Mouse (Mus musculus): ENCODE measurements around the gene Fancc. TPM values are rescaled to one million over a fixed set of nuclear protein-coding genes. Genes with fewer than 3 reads are reported as not detected.
A peak's percentile ranks its signal among the peaks of the same experiment; 100 is the strongest.

Gene Fancc
- polyA plus RNA-seq, 1 experiment from 2014 or later: 23.7 TPM

DNA sequence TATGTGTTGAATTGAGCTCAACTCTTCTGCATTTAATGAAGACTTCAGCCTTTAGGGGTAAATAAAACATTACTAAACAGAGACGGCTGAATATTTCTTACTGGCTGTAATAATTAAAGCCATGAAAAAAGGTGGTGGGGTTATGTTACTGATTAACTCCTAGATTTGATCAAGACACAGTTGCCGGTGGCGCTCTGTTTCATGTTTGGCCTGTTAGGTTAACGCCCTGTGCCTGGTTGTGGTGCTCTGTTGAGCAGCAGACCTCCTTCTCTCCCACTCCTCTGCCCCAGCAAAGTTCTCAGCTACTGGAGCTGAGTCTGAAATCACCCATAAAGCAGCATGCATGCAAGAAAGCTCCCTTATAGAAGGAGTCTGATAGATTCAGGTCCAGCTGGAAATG is 228.7 kb downstream of the Fancc start:
- ATAC-seq (ENCODE audit: insufficient number of reproducible peaks, insufficient read depth, low FRiP score, low TSS enrichment): no peak
- Histone ChIP-seq H3K36me3 (peaks cover 3% of the 10 kb centered on the region; the same call in 1 of the 2 replicates), H3K27ac (peak overlapping the region; percentile 70; the same call in 1 of the 2 replicates), H3K4me2 (replicated peaks) (no peak overlapping the region), H3K9ac (no peak overlapping the region), H3K4me3 (no peak overlapping the region), H3K27me3 (no peaks in the 10 kb centered on the region), H3K4me1 (peaks cover 63% of the 10 kb centered on the region), H3K9me3 (no peaks in the 10 kb centered on the region)
- 43% methylated on average over 4 of the region's 4 CpGs for WGBS

DNA sequence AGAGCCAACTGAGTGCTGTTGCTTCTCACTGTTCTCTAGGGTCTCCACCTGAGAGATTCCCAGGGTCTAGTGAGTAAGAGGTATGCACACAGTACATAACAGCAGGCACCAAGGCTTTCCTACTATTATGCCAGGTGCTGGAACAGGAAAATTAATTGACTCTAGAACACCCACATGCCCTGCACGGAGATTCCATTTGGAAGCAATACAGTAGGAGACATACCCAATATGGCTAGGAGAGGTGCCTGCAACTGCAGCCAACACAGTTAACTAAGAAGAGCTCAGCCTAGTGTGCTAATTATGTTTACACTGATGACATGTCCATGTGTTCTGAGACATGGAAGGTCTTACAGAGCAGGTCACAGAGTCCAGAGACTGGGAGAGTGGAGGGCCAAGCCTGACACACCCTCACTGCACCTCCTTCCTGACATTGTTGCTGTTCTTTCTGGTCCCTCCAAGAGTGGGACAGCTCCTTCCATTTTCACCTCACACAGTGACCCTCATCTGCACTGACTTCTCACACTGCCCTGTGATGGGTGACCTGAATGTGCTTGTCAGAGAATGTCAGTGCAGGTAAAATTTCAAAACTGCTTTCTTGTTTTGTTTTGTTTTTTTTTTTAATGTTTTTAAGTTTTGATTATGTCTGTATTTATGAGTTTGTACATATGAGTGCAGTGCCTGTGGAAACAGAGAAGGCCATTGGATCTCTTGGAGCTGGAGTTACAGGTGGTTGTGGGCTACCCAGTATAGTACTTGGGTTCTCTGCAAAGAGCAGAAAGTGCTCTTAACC is 234.7 kb downstream of the Fancc start:
- Histone ChIP-seq H3K4me2 (replicated peaks) (no peak overlapping the region), H3K4me3 (no peak overlapping the region), H3K9me3 (no peaks in the 10 kb centered on the region), H3K9ac (no peak overlapping the region), H3K36me3 (peaks cover 21% of the 10 kb centered on the region), H3K27me3 (no peaks in the 10 kb centered on the region), H3K27ac (peak overlapping the region; percentile 82; the same call in 1 of the 2 replicates), H3K4me1 (peaks cover 71% of the 10 kb centered on the region)
- ATAC-seq (ENCODE audit: insufficient number of reproducible peaks, insufficient read depth, low FRiP score, low TSS enrichment): no peak
- 95% methylated on average over 1 of the region's 1 CpGs for WGBS

DNA sequence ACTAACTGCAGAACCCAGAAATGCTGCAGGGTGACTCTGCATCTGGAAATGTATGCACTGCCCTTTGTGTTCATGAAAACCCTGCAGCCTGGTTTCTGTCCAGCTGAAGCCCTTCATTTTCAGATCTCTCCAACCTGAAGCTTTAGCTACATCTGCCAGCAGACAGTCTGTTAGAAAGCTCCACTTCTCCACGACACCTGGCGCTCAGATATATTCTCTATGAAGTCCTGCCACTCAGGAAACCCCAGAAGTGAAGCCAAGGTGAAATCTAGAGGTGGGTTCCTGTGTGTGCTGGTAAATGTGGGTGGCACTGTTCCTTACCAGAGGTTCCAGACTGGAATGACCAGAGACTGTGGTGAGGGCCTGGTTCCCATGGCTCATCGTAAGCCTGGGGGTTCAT is 235.4 kb downstream of the Fancc start:
- ATAC-seq (ENCODE audit: insufficient number of reproducible peaks, insufficient read depth, low FRiP score, low TSS enrichment): no peak
- Histone ChIP-seq H3K36me3 (peaks cover 28% of the 10 kb centered on the region), H3K4me2 (replicated peaks) (no peak overlapping the region), H3K9ac (no peak overlapping the region), H3K27me3 (no peaks in the 10 kb centered on the region), H3K27ac (peak overlapping the region; percentile 82), H3K9me3 (no peaks in the 10 kb centered on the region), H3K4me3 (no peak overlapping the region), H3K4me1 (peaks cover 64% of the 10 kb centered on the region)
- WGBS: 90% methylated on average over 3 of the region's 3 CpGs

DNA sequence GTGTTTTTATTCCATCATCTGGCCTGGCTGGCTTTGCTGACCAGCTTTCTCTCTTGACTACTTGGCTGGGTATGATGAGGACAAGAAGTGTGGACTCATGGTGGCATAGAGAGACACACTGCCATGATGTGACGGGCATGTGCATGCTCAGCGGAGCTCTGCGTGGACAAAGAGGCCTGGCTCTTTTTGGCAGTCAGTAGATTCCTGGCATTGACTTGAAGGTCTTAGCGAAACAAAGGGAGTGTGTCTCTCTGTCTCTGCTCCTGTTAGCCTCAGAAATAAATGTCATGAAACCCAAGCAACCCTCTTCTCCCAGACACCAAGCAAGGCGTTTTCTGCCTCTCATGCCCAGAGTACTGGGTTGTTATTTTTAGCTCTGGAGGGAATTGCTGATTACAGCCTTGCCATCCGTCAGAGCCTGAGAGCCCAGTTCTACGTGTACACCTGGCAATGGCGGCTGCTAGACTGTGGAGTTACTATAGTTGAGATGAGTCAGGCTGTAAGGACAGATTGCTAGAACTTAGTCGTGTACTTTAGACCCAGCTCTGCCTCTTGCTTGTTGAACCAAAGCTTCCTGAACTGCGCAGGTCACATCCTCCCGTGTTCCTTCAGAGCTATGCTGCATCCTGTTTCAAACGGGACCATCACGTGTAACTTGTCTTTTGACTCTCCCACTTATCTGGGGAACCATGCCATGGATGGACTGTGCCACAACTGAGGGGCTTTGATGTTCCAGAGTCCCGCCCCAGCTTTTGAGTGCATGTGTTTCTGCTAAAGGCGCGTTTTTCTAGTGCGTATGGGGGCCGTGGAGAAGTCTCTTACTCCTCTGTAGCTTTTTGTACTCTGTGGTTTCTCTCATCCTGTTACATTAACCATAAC is 236.1 kb downstream of the Fancc start:
- H3K4me3 ChIP-seq: no peak overlapping the region
- no peaks in the 10 kb centered on the region for H3K27me3 ChIP-seq
- WGBS: 44% methylated on average over 18 of the region's 18 CpGs
- no peak for ATAC-seq (ENCODE audit: insufficient number of reproducible peaks, insufficient read depth, low FRiP score, low TSS enrichment)
- peak overlapping the region; percentile 82 for H3K27ac ChIP-seq
- peaks cover 58% of the 10 kb centered on the region for H3K4me1 ChIP-seq
- H3K9ac ChIP-seq: no peak overlapping the region
- no peak overlapping the region for H3K4me2 ChIP-seq (replicated peaks)
- peaks cover 29% of the 10 kb centered on the region for H3K36me3 ChIP-seq
- H3K9me3 ChIP-seq: no peaks in the 10 kb centered on the region

DNA sequence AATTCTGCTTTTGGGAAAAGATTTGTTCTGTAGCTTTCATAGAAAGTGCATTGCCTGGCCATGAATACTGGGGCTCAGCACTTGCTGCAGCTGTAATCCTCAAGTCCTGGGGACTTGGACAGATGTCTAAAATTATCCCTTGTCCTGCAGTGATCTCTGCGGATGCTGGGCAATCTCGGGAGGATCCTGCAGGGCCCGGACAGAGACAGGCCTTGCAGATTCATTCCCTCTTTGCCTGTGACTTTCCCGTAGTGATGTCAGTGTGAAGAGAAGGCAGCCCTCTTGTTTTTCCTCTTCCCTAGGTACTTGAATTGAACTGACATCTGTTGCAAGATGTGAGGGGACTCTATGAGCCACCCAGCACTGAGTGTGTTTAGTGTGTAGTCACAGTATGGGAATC is 236.9 kb downstream of the Fancc start:
- Histone ChIP-seq H3K9ac (no peak overlapping the region), H3K36me3 (peaks cover 29% of the 10 kb centered on the region), H3K27me3 (no peaks in the 10 kb centered on the region), H3K4me3 (no peak overlapping the region), H3K27ac (peak overlapping the region; percentile 82), H3K4me2 (replicated peaks) (no peak overlapping the region), H3K9me3 (no peaks in the 10 kb centered on the region), H3K4me1 (peaks cover 52% of the 10 kb centered on the region)
- WGBS: 16% methylated on average over 4 of the region's 4 CpGs
- no peak for ATAC-seq (ENCODE audit: insufficient number of reproducible peaks, insufficient read depth, low FRiP score, low TSS enrichment)

DNA sequence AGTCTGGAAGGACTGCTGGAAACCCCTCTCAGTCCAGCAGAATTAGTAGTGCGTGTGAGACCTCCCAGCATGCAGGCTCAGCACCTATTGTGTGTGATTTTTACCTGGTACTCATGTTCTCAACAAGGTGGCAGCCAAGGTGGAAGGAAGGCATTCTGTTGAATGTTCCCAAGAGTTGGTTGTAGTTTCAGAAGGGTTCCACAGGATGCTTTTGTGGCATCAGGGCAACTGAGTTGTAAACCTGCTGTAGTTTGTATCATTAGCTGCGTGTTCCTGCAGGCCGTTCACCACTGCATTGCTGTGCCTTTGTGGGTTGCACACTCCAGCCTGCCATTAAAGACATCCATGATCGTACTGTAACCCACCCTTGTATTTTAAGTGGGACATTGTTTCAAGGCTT is 238.4 kb downstream of the Fancc start:
- H3K9ac ChIP-seq: no peak overlapping the region
- ATAC-seq (ENCODE audit: insufficient number of reproducible peaks, insufficient read depth, low FRiP score, low TSS enrichment): no peak
- peaks cover 54% of the 10 kb centered on the region for H3K4me1 ChIP-seq
- WGBS: 81% methylated on average over 4 of the region's 4 CpGs
- peak overlapping the region; percentile 63 for H3K27ac ChIP-seq
- no peaks in the 10 kb centered on the region for H3K27me3 ChIP-seq
- H3K4me3 ChIP-seq: no peak overlapping the region
- no peaks in the 10 kb centered on the region for H3K9me3 ChIP-seq
- H3K4me2 ChIP-seq (replicated peaks): no peak overlapping the region
- peaks cover 37% of the 10 kb centered on the region for H3K36me3 ChIP-seq

DNA sequence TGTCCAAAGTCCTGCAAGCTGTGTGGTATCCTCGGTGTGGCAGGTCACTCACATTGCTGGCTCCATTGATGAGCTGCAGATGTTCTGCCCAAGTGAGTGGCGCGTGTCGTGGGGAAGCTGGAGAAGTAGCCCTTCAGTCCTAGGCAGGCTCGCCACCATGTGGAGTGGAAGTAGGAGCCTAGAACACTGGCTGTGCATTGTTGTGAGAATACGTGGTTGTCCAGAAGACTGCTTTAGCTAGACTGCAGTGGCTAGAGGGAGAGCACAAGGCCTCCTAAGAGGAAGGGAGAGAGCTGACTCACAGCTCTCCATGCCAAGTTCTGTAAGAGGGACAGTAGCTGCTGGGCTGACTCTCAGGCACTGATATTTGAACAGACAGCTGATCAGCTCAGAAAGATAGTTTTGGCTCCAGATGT is 238.9 kb downstream of the Fancc start:
- 37% methylated on average over 6 of the region's 6 CpGs for WGBS
- Histone ChIP-seq H3K27me3 (no peaks in the 10 kb centered on the region), H3K4me2 (replicated peaks) (no peak overlapping the region)

DNA sequence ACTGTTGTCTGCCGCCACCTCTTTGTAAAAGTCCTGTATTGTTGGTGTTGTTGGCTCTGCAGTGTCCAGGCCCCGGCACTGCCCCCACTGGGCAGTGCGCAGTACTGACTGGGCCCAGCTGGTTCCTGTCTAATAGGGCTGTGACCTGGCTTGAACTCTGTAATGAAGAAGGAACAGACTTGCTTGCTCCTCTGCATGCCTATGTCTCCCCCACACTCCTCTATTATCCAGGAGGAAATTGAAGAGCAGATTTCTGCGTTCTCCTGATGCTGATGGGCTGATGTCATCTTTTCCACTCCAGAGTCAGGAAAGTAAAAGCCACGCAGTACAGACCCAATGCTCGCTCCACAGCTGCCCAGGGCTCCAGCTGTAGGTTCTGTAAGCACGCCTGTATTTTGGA is 240.3 kb downstream of the Fancc start:
- no peak overlapping the region for H3K9ac ChIP-seq
- 46% methylated on average over 7 of the region's 7 CpGs for WGBS
- H3K9me3 ChIP-seq: no peaks in the 10 kb centered on the region
- no peak overlapping the region; the same call in 1 of the 2 replicates for H3K27ac ChIP-seq
- H3K4me3 ChIP-seq: no peak overlapping the region
- no peaks in the 10 kb centered on the region for H3K27me3 ChIP-seq
- peaks cover 56% of the 10 kb centered on the region for H3K4me1 ChIP-seq
- H3K4me2 ChIP-seq (replicated peaks): no peak overlapping the region
- H3K36me3 ChIP-seq: peaks cover 28% of the 10 kb centered on the region
- no peak for ATAC-seq (ENCODE audit: insufficient number of reproducible peaks, insufficient read depth, low FRiP score, low TSS enrichment)

More for the DNA sequence above, 238.9 kb downstream of the Fancc start:
- ATAC-seq (ENCODE audit: insufficient number of reproducible peaks, insufficient read depth, low FRiP score, low TSS enrichment): no peak
- Histone ChIP-seq H3K4me3 (no peak overlapping the region), H3K36me3 (peaks cover 32% of the 10 kb centered on the region), H3K27ac (peak overlapping the region; percentile 52; the same call in 1 of the 2 replicates), H3K9me3 (no peaks in the 10 kb centered on the region), H3K9ac (no peak overlapping the region), H3K4me1 (peaks cover 52% of the 10 kb centered on the region)

DNA sequence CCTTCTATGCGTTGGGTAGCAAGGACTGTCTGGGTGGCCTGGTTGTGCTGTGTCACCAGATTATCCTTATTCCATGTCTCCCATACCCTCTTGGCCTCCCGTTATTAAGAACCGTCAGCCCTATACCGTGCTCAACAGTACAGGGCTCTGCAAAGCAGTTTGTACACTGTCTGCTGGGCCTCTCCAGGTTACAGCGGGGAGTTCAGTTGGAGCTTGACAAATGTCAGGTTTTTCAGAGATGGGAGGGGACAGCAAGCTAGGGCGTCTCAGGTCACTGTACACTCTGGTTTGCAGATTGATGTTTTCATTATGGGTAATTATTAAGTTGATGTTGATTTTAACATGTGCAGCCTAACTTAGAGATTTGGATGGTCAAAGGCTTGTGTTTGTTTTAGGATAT is 240.9 kb downstream of the Fancc start:
- ATAC-seq (ENCODE audit: insufficient number of reproducible peaks, insufficient read depth, low FRiP score, low TSS enrichment): no peak
- WGBS: 68% methylated on average over 6 of the region's 6 CpGs
- H3K4me2 ChIP-seq (replicated peaks): no peak overlapping the region

DNA sequence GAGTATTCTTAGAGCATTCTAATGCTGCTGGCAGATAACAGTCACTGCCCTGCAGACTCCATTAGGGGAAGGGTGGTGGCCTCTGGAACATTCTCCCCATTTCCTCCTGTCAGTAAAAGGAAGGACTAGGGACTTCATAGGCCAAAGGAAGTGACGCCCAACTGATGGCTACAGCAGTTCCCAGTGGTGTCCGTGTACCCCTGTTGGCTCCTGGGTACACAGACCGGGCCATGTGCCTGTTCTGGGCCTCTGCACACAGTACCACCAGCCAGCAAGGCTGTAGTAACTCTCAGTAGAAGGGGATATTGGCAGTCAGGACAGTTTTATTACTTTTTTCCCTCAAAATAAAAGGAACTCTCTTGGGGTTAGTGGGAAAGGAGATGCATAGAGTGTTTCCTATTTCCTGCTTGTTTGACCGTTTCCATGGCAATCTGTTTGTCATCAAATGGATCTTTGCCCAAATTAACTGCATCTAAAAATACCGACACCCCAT is 241.5 kb downstream of the Fancc start:
- H3K27ac ChIP-seq: peak overlapping the region; percentile 4; the same call in 1 of the 2 replicates
- H3K9me3 ChIP-seq: no peaks in the 10 kb centered on the region
- WGBS: 78% methylated on average over 5 of the region's 5 CpGs
- H3K4me2 ChIP-seq (replicated peaks): no peak overlapping the region
- H3K27me3 ChIP-seq: no peaks in the 10 kb centered on the region
- ATAC-seq (ENCODE audit: insufficient number of reproducible peaks, insufficient read depth, low FRiP score, low TSS enrichment): no peak
- peaks cover 56% of the 10 kb centered on the region for H3K4me1 ChIP-seq
- peaks cover 24% of the 10 kb centered on the region for H3K36me3 ChIP-seq
- no peak overlapping the region for H3K9ac ChIP-seq
- H3K4me3 ChIP-seq: no peak overlapping the region

More for the DNA sequence above, 240.9 kb downstream of the Fancc start:
- no peaks in the 10 kb centered on the region for H3K27me3 ChIP-seq
- no peak overlapping the region for H3K27ac ChIP-seq
- no peak overlapping the region for H3K4me3 ChIP-seq
- no peaks in the 10 kb centered on the region for H3K9me3 ChIP-seq
- H3K9ac ChIP-seq: no peak overlapping the region
- H3K36me3 ChIP-seq: peaks cover 24% of the 10 kb centered on the region
- peaks cover 56% of the 10 kb centered on the region for H3K4me1 ChIP-seq

DNA sequence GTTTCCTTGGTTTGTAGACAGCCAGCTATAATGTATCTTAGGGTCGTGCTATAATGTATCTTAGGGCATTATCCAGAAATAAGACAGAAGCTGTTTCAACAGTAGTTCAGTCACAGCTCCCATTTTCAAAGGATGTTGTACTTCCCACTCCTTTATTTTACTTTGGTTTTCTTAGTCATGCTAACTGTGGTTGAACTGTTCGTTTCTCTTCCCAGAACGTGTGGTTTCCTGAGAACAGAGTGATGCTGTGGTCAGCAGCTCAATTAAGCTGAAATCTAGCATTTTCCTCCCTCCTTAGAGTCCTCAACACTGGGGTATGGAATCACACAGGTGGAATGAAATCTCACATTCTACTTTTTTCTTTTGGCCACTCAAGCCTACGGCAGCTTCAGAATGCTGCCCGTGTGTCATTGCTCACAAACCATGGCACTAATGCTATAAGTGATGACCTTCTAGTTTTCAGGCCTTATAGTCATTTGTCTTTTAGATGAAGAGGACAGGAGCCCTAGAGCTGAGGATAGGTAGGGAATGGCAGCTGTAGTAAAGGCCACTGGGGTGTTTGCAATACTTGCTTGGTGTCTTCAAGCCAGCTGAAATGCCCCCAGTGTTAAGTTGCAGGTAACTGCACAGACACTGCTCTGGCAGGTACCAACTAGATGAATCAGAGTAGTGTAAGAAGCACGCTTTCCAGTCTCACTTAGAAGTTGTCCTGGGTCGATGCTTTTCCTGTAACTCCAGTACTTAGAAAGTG is 243.0 kb downstream of the Fancc start:
- Histone ChIP-seq H3K27me3 (no peaks in the 10 kb centered on the region), H3K36me3 (peaks cover 24% of the 10 kb centered on the region), H3K9me3 (no peaks in the 10 kb centered on the region), H3K4me2 (replicated peaks) (no peak overlapping the region), H3K9ac (no peak overlapping the region), H3K27ac (no peak overlapping the region), H3K4me1 (peaks cover 55% of the 10 kb centered on the region), H3K4me3 (no peak overlapping the region)
- ATAC-seq (ENCODE audit: insufficient number of reproducible peaks, insufficient read depth, low FRiP score, low TSS enrichment): no peak
- WGBS: 89% methylated on average over 7 of the region's 7 CpGs

All from embryonic facial prominence, embryonic 12.5 days (tissue).